Mouse (Mus musculus) adrenal gland, postnatal 25 days (tissue): ENCODE measurements around the gene Lce1e. TPM values are rescaled to one million over a fixed set of nuclear protein-coding genes. Genes with fewer than 3 reads are reported as not detected.

Source experiments
- DNase-seq: peaks from one replicate; pipeline ENCODE4 v3.0.0; 2021; ENCODE audit warnings: mixed read lengths
- long read RNA-seq: library from polyadenylated mRNA; stranded (forward); transcript quantifications from one replicate; pipeline ENCODE4 v2.0.0, GENCODE M21; 2021
- total RNA-seq: library from RNA; stranded (reverse); gene quantifications from 2 replicates; pipeline ENCODE4 v1.2.3, GENCODE M21; 2021

Lce1e gene
- not detected in 2 replicates for total RNA-seq
- long read RNA-seq = 0 reads

- no peak for DNase-seq
Measured at GRCm38 (mm10) chr3:92708974-92709373, at the start of gene Lce1e. TSS of gene Lce1e (minus strand) at chr3:92709074.

GRCm38 (mm10) chr3:92753197-92753596 is 44.3 kb upstream of the Lce1e start:
- no peak for DNase-seq

GRCm38 (mm10) chr3:92752238-92752637 is 43.4 kb upstream of the Lce1e start, which contains the start of gene Lce1g:
TSS of gene Lce1g (minus strand) at chr3:92752338.
- no peak for DNase-seq

- DNase-seq = no peak
Measured at GRCm38 (mm10) chr3:92738996-92739395, 30.1 kb upstream of the Lce1e start, which contains the start of gene Gm38119. TSS of gene Gm38119 (minus strand) at chr3:92739096.

- DNase-seq = no peak
Measured at GRCm38 (mm10) chr3:92722631-92723030, 13.8 kb upstream of the Lce1e start.

GRCm38 (mm10) chr3:92720250-92720649 is 11.4 kb upstream of the Lce1e start, which contains the start of gene Lce1f:
TSS of gene Lce1f (minus strand) at chr3:92720350.
- DNase-seq = no peak

GRCm38 (mm10) chr3:92715122-92715521 is 6.2 kb upstream of the Lce1e start:
- no peak for DNase-seq

- DNase-seq = no peak
Measured at GRCm38 (mm10) chr3:92694613-92695012, 14.3 kb downstream of the Lce1e start.

GRCm38 (mm10) chr3:92691688-92692087 is 17.2 kb downstream of the Lce1e start:
- DNase-seq = no peak

- peak; percentile 21 for DNase-seq
Measured at GRCm38 (mm10) chr3:92689154-92689553, 19.7 kb downstream of the Lce1e start.

- no peak for DNase-seq
Measured at GRCm38 (mm10) chr3:92687110-92687509, 21.8 kb downstream of the Lce1e start, which contains the start of gene Lce1d. TSS of gene Lce1d (minus strand) at chr3:92687210.

GRCm38 (mm10) chr3:92678947-92679346 is 29.9 kb downstream of the Lce1e start, which contains the start of gene Lce1c:
TSS of gene Lce1c (plus strand) at chr3:92679247.
- no peak for DNase-seq

- no peak for DNase-seq
Measured at GRCm38 (mm10) chr3:92670215-92670614, 38.7 kb downstream of the Lce1e start, which contains the start of gene Lce1a2. TSS of gene Lce1a2 (minus strand) at chr3:92670315.

Other genes starting within 250 kb of the Lce1e start
- gene Sprr1a, start 223.2 kb downstream of the Lce1e start, total RNA-seq = not detected in 2 replicates
- gene Sprr4, start 208.6 kb downstream of the Lce1e start, total RNA-seq = not detected in 2 replicates
- not detected in 2 replicates for gene 2310046K23Rik, start 174.6 kb downstream of the Lce1e start, total RNA-seq
- gene Ivl, start 135.3 kb downstream of the Lce1e start, total RNA-seq = not detected in 2 replicates
- not detected in 2 replicates for gene Smcp, start 120.1 kb downstream of the Lce1e start, total RNA-seq
- not detected in 2 replicates for gene 2210017I01Rik, start 101.6 kb downstream of the Lce1e start, total RNA-seq
- not detected in 2 replicates for gene Lce6a, start 87.4 kb downstream of the Lce1e start, total RNA-seq
- gene Lce1a1, start 60.8 kb downstream of the Lce1e start, total RNA-seq = not detected in 2 replicates
- not detected in 2 replicates for gene Lce1b, start 52.1 kb downstream of the Lce1e start, total RNA-seq
- not detected in 2 replicates for gene Lce1a2, start 38.8 kb downstream of the Lce1e start, total RNA-seq
- gene Lce1c, start 29.8 kb downstream of the Lce1e start, total RNA-seq = not detected in 2 replicates
- gene Lce1d, start 21.9 kb downstream of the Lce1e start, total RNA-seq = not detected in 2 replicates
- gene Lce1f, start 11.3 kb upstream of the Lce1e start, total RNA-seq = not detected in 2 replicates
- gene Gm38119, start 30.0 kb upstream of the Lce1e start, total RNA-seq = not detected in 2 replicates
- gene Lce1g, start 43.3 kb upstream of the Lce1e start, total RNA-seq = not detected in 2 replicates
- gene Lce1h, start 56.0 kb upstream of the Lce1e start, total RNA-seq = not detected in 2 replicates
- not detected in 2 replicates for gene Lce1i, start 69.8 kb upstream of the Lce1e start, total RNA-seq
- not detected in 2 replicates for gene Lce1j, start 81.4 kb upstream of the Lce1e start, total RNA-seq
- gene Lce1k, start 98.8 kb upstream of the Lce1e start, total RNA-seq = not detected in 2 replicates
- gene Kprp, start 118.2 kb upstream of the Lce1e start, total RNA-seq = not detected in 2 replicates
- gene Lce1l, start 142.2 kb upstream of the Lce1e start, total RNA-seq = not detected in 2 replicates
- gene 2310050C09Rik, start 161.1 kb upstream of the Lce1e start, total RNA-seq = not detected in 2 replicates
- gene Lce3a, start 217.2 kb upstream of the Lce1e start, total RNA-seq = not detected in 2 replicates
- not detected in 2 replicates for gene Lce3b, start 223.9 kb upstream of the Lce1e start, total RNA-seq
- not detected in 2 replicates for gene Lce3c, start 235.4 kb upstream of the Lce1e start, total RNA-seq
- gene Lce3d, start 248.3 kb upstream of the Lce1e start, total RNA-seq = not detected in 2 replicates